Mouse (Mus musculus): ENCODE data around the gene Gsx1. TPM values are rescaled to one million over a fixed set of nuclear protein-coding genes. Genes with fewer than 3 reads are reported as not detected.

Gene Gsx1
- under 1 TPM; 0.28 to 0.45 TPM for total RNA-seq (2021)
- long read RNA-seq, experiment 1 = 0 reads
- long read RNA-seq, experiment 2 = 0 reads

GRCm38 (mm10) chr5:147188571-147188975, at the start of gene Gsx1:
Gsx1 (plus strand) TSS chr5:147188696.
- DNase-seq (ENCODE audit: low spot score in 2 of 2) = peak in 1 of 2 experiments; percentile 23

GRCm38 (mm10) chr5:147147340-147147739, 41.2 kb upstream of the Gsx1 start:
- no peak for DNase-seq (ENCODE audit: low spot score in 2 of 2)

GRCm38 (mm10) chr5:147154806-147155371, 33.6 kb upstream of the Gsx1 start:
- no peak for DNase-seq (ENCODE audit: low spot score in 2 of 2)

GRCm38 (mm10) chr5:147155449-147156133, 32.9 kb upstream of the Gsx1 start:
- DNase-seq (ENCODE audit: low spot score in 2 of 2) = no peak

GRCm38 (mm10) chr5:147156376-147156775, 32.1 kb upstream of the Gsx1 start:
- no peak for DNase-seq (ENCODE audit: low spot score in 2 of 2)

- no peak for DNase-seq (ENCODE audit: low spot score in 2 of 2)
Measured at GRCm38 (mm10) chr5:147157441-147157840, 31.1 kb upstream of the Gsx1 start.

- no peak for DNase-seq (ENCODE audit: low spot score in 2 of 2)
Measured at GRCm38 (mm10) chr5:147159320-147159719, 29.2 kb upstream of the Gsx1 start.

- no peak for DNase-seq (ENCODE audit: low spot score in 2 of 2)
Measured at GRCm38 (mm10) chr5:147159792-147160191, 28.7 kb upstream of the Gsx1 start.

GRCm38 (mm10) chr5:147165060-147165459, 23.4 kb upstream of the Gsx1 start:
- no peak for DNase-seq (ENCODE audit: low spot score in 2 of 2)

- no peak for DNase-seq (ENCODE audit: low spot score in 2 of 2)
Measured at GRCm38 (mm10) chr5:147170088-147170487, 18.4 kb upstream of the Gsx1 start.

- DNase-seq (ENCODE audit: low spot score in 2 of 2) = no peak
Measured at GRCm38 (mm10) chr5:147174046-147174445, 14.4 kb upstream of the Gsx1 start.

GRCm38 (mm10) chr5:147185174-147185915, 3.2 kb upstream of the Gsx1 start:
- no peak for DNase-seq (ENCODE audit: low spot score in 2 of 2)

- peak in 1 of 2 experiments; percentile 4 for DNase-seq (ENCODE audit: low spot score in 2 of 2)
Measured at GRCm38 (mm10) chr5:147186001-147186431, 2.5 kb upstream of the Gsx1 start.

GRCm38 (mm10) chr5:147186781-147187551, 1.5 kb upstream of the Gsx1 start:
- DNase-seq (ENCODE audit: low spot score in 2 of 2) = no peak

GRCm38 (mm10) chr5:147187552-147188170, 835 bp upstream of the Gsx1 start:
- no peak for DNase-seq (ENCODE audit: low spot score in 2 of 2)

GRCm38 (mm10) chr5:147189156-147189555, 660 bp downstream of the Gsx1 start:
- DNase-seq (ENCODE audit: low spot score in 2 of 2) = no peak

GRCm38 (mm10) chr5:147189836-147190602, 1.5 kb downstream of the Gsx1 start:
- no peak for DNase-seq (ENCODE audit: low spot score in 2 of 2)

GRCm38 (mm10) chr5:147190885-147191284, 2.4 kb downstream of the Gsx1 start:
- DNase-seq (ENCODE audit: low spot score in 2 of 2) = no peak

- no peak for DNase-seq (ENCODE audit: low spot score in 2 of 2)
Measured at GRCm38 (mm10) chr5:147191801-147192575, 3.5 kb downstream of the Gsx1 start.
